Mouse (Mus musculus) liver, embryonic 14.5 days (tissue): Measurements from ENCODE around the gene Pafah1b3. TPM values are rescaled to one million over a fixed set of nuclear protein-coding genes. Genes with fewer than 3 reads are reported as not detected.

ENCODE experiments used
- ATAC-seq: fragments of 200-750 bp; cut with Nextera tagmentation; 2 replicates; pipeline ENCODE4 v1.8.0; 2017; ENCODE audit warnings: moderate number of reproducible peaks, mild to moderate bottlenecking, moderate library complexity; ENCODE audit not compliant: insufficient read depth
- DNase-seq, 3 experiments: peaks; one replicate each; pipeline ENCODE4 v3.0.0-alpha.2; 2012 to 2013; ENCODE audit warnings: low read depth in 3 of 3, low spot score in 3 of 3
- H3K27ac ChIP-seq: fragments of 300-500 bp; sonication (generic); 2 replicates; pipeline ENCODE4 v1.5.1; 2014; ENCODE audit warnings: moderate library complexity, mild to moderate bottlenecking, control low read depth, inconsistent platforms
- H3K27me3 ChIP-seq: fragments of 300-500 bp; sonication (generic); 2 replicates; pipeline ENCODE4 v1.6.1; 2014; ENCODE audit warnings: mild to moderate bottlenecking, low read length, moderate library complexity; ENCODE audit not compliant: control insufficient read depth, insufficient read depth
- H3K36me3 ChIP-seq: fragments of 300-500 bp; sonication (generic); replicated peaks from 2 replicates; pipeline ENCODE4 v1.6.1; 2014; ENCODE audit warnings: low read depth; ENCODE audit not compliant: control insufficient read depth, insufficient read depth
- H3K4me1 ChIP-seq, 2 experiments: fragments of 200-500 bp in 1 of 2; fragments of 300-500 bp in 1 of 2; sonication (generic) in 1 of 2; replicated peaks; 2 replicates each; pipeline ENCODE4 v1.6.1; 2012 to 2014; ENCODE audit warnings: antibody characterized with exemption in 1 of 2, inconsistent platforms in 1 of 2, low read length in 1 of 2; ENCODE audit not compliant: control insufficient read depth in 2 of 2, insufficient read depth in 2 of 2
- H3K4me2 ChIP-seq: fragments of 300-500 bp; sonication (generic); 2 replicates; pipeline ENCODE4 v1.6.1; 2014; ENCODE audit warnings: low read depth, mild to moderate bottlenecking, control low read depth, moderate library complexity
- H3K4me3 ChIP-seq, 2 experiments: fragments of 200-500 bp in 1 of 2; fragments of 300-500 bp in 1 of 2; sonication (generic) in 1 of 2; 2 replicates each; pipeline ENCODE4 v1.5.1; 2012 to 2014; ENCODE audit warnings: low read depth in 2 of 2, low read length in 2 of 2, mild to moderate bottlenecking in 2 of 2, control low read depth in 1 of 2, inconsistent platforms in 1 of 2, moderate library complexity in 1 of 2; ENCODE audit not compliant: insufficient read depth in 1 of 2
- H3K9ac ChIP-seq: fragments of 300-500 bp; sonication (generic); replicated peaks from 2 replicates; pipeline ENCODE4 v1.6.1; 2014; ENCODE audit warnings: mild to moderate bottlenecking, control low read depth, moderate library complexity
- H3K9me3 ChIP-seq: fragments of 300-500 bp; sonication (generic); 2 replicates; pipeline ENCODE4 v1.6.1; 2016; ENCODE audit warnings: low read length, mixed read lengths; ENCODE audit not compliant: control insufficient read depth
- CTCF ChIP-seq: IDR thresholded peaks from 2 replicates; pipeline ENCODE4 v1.5.1; 2016; ENCODE audit warnings: antibody characterized with exemption, low read depth, control low read depth
- EP300 ChIP-seq: IDR thresholded peaks from 2 replicates; pipeline ENCODE4 v1.6.1; 2016; ENCODE audit warnings: antibody characterized with exemption, low read depth
- WGBS: fragments of 180-500 bp; shearing (Covaris S2); extraction: QIAGEN DNeasy Blood & Tissue Kit; methylation state at CpG from one replicate; pipeline ENCODE4 v1.1.7; 2014; ENCODE audit not compliant: insufficient replicate concordance; 5-methylcytosine and 5-hydroxymethylcytosine counted together
- polyA plus RNA-seq, 2 experiments: library from polyadenylated mRNA; depleted of rRNA in 1 of 2; stranded (reverse) in 1 of 2; unstranded in 1 of 2; fragments of >200 nt; fragmentation: Nextera tagmentation in 1 of 2; extraction: Ambion mirVana in 1 of 2; gene quantifications; 2 replicates each; pipeline versions ENCODE4 v1.2.1 to v1.2.3; 2012 to 2014

Gene Pafah1b3
- polyA plus RNA-seq, 2 experiments, result 24.3 to 26.2 TPM

- Histone ChIP-seq H3K9ac (peak overlapping the region; percentile 37), H3K4me3 (peak overlapping the region; percentile 47 to 74), H3K27ac (no peak overlapping the region), H3K4me1 (peaks cover 14 to 20% of the 10 kb centered on the region in 2 experiments), H3K27me3 (no peaks in the 10 kb centered on the region), H3K9me3 (no peaks in the 10 kb centered on the region), H3K4me2 (peak overlapping the region; percentile 99), H3K36me3 (no peaks in the 10 kb centered on the region)
- TF ChIP-seq EP300 (no peak), CTCF (no peak)
- DNase-seq, result no peak
- whole genome bisulfite sequencing, result 9% methylated on average over 22 of the region's 22 CpGs
- 0 out of 2 replicates have a peak, but pooled peaks have one; percentile 17 for ATAC-seq
Measured at GRCm38 (mm10) chr7:25251071-25251791, 46.6 kb downstream of the Pafah1b3 start.

- no peak for TF ChIP-seq CTCF
- no peak for TF ChIP-seq EP300
- Histone ChIP-seq H3K36me3 (no peaks in the 10 kb centered on the region), H3K4me1 (peaks cover 14 to 20% of the 10 kb centered on the region in 2 experiments), H3K27me3 (no peaks in the 10 kb centered on the region), H3K4me2 (peak within 1 kb of the TSS; percentile 99), H3K4me3 (peak within 1 kb of the TSS; percentile 56 to 74), H3K27ac (peak within 1 kb of the TSS; percentile 53), H3K9ac (peak within 1 kb of the TSS; percentile 84), H3K9me3 (no peaks in the 10 kb centered on the region)
- DNase-seq (peak; percentile 84 to 86 (median 85)), ATAC-seq (peak; percentile 81)
- WGBS, result under 1% methylated on average over 76 of the region's 81 CpGs
Measured at GRCm38 (mm10) chr7:25250141-25250972, 47.4 kb downstream of the Pafah1b3 start, which contains the start of gene Erf. TSS of gene Erf (minus strand) at chr7:25250761.

GRCm38 (mm10) chr7:25249314-25250140 is 48.3 kb downstream of the Pafah1b3 start:
- Histone ChIP-seq H3K4me3 (peak overlapping the region; percentile 65 to 74), H3K4me1 (peaks cover 14 to 20% of the 10 kb centered on the region in 2 experiments), H3K27me3 (no peaks in the 10 kb centered on the region), H3K27ac (peak overlapping the region; percentile 53), H3K4me2 (peak overlapping the region; percentile 99), H3K9me3 (no peaks in the 10 kb centered on the region), H3K9ac (peak overlapping the region; percentile 84), H3K36me3 (no peaks in the 10 kb centered on the region)
- peak; percentile 49 for ATAC-seq
- TF ChIP-seq CTCF (no peak), EP300 (no peak)
- no peak for DNase-seq
- 2% methylated on average over 54 of the region's 73 CpGs for WGBS

DNA sequence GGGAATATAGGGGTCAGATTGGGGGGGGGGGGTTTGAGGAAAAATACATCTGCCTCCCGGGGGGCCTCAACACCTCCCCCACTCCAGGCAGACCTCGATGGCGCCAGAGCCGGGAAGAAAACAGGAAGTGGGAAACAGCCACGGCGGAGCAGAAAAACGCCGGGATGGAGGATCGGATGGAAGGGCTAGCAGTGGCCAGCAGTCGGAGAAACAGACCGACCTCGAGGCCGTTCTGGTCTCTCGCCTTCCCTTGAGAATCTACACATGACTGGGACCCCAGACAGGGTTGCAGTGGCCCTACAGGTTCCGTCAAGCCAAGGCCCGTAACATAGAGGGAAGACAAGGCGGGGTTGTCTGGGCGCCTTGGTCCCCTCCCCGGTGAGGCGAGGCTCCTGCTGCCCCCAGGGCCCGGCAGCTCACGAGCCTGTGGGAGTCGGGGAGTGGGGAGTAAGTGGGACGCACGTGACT is 48.9 kb downstream of the Pafah1b3 start:
- no peaks in the 10 kb centered on the region for H3K27me3 ChIP-seq
- TF ChIP-seq CTCF, result no peak
- no peak for TF ChIP-seq EP300
- H3K9ac ChIP-seq, result peak overlapping the region; percentile 84
- peak; percentile 7; the same call in 1 of the 2 replicates for ATAC-seq
- H3K27ac ChIP-seq, result peak overlapping the region; percentile 28; the same call in 1 of the 2 replicates
- peaks cover 14 to 20% of the 10 kb centered on the region in 2 experiments for H3K4me1 ChIP-seq
- DNase-seq, result no peak
- H3K4me2 ChIP-seq, result peak overlapping the region; percentile 99
- peak overlapping the region; percentile 65 to 74 for H3K4me3 ChIP-seq
- under 1% methylated on average over 24 of the region's 25 CpGs for WGBS
- H3K36me3 ChIP-seq, result no peaks in the 10 kb centered on the region
- no peaks in the 10 kb centered on the region for H3K9me3 ChIP-seq
